Mouse (Mus musculus) liver, adult (tissue): ENCODE results near the gene Gpr183.

Experiments used
- GATA4 ChIP-seq: IDR thresholded peaks from 2 replicates; pipeline ENCODE4 v1.6.1; 2014; ENCODE audit warnings: mild to moderate bottlenecking, low read length; ENCODE audit not compliant: insufficient replicate concordance

Gene Gpr183

GRCm38 (mm10) chr14:121912501-121912900 lies 52.5 kb downstream of the Gpr183 start:
- no peak for TF ChIP-seq GATA4

- no peak for TF ChIP-seq GATA4
Measured at GRCm38 (mm10) chr14:121909868-121910267, 55.1 kb downstream of the Gpr183 start.

- no peak for TF ChIP-seq GATA4
Measured at GRCm38 (mm10) chr14:121906992-121907681, 57.9 kb downstream of the Gpr183 start.

GRCm38 (mm10) chr14:121906341-121906991 lies 58.5 kb downstream of the Gpr183 start:
- no peak for TF ChIP-seq GATA4

- no peak for TF ChIP-seq GATA4
Measured at GRCm38 (mm10) chr14:121904754-121905153, 60.2 kb downstream of the Gpr183 start.

- no peak for TF ChIP-seq GATA4
Measured at GRCm38 (mm10) chr14:121903381-121903876, 61.6 kb downstream of the Gpr183 start.
